ENCODE assay signal across 28 mouse cellular contexts in genomic region chr1:39540592-39540991, GRCm38 (mm10). TPM values are rescaled to one million over a fixed set of nuclear protein-coding genes. Genes with fewer than 3 reads are reported as not detected.
DNase-seq lines count a peak whose midpoint lies in the region; ATAC-seq and TF ChIP-seq lines count a peak whose summit lies in the region.
"Had no signal": no experiment of that assay in that cellular context is flagged by ENCODE, and none has a peak within 500 bp of the region (broad histone marks: within the 10 kb centered on the region; RNA-seq: fewer than 3 reads in every experiment).

No protein-coding gene starts in this region.

- no peak overlapping the region for H3K4me2 ChIP-seq in lung, postnatal 0 days (replicated peaks; ENCODE audit: low read depth, low read length)
- H3K4me2 ChIP-seq: heart, embryonic 15.5 days; hindbrain, embryonic 13.5 days; limb, embryonic 15.5 days; midbrain, embryonic 13.5 days had no signal

- DNase-seq in heart, adult 2 months = no peak
- DNase-seq in heart, postnatal 36 days = no peak
- DNase-seq in lung, postnatal 0 days (ENCODE audit: low spot score) = no peak
- DNase-seq in lung, adult 2 months = no peak
- DNase-seq in G1E (ENCODE audit: low spot score) = no peak
- DNase-seq in splenic B cell, adult 2 months (ENCODE audit: low read depth, low spot score) = peak; percentile 14
- no peak for DNase-seq in frontal cortex, postnatal 36 days (ENCODE audit: low spot score in 2 of 2)
- DNase-seq in urinary bladder, postnatal 36 days (ENCODE audit: low spot score in 2 of 2) = no peak
- DNase-seq: adrenal gland, postnatal 10 days; cerebellum, adult 11 months; cerebellum, adult 9-10 months; cerebellum, postnatal 36 days; gastrocnemius, adult 2 months; gastrocnemius, postnatal 36 days; heart, postnatal 4 days; kidney, adult 8-10 months; kidney, postnatal 4 days; right cerebral cortex, postnatal 25 days had no signal

- H3K36me3 ChIP-seq in heart, adult 2 months (ENCODE audit: control insufficient read depth, insufficient read depth, low read length) = peaks cover 5% of the 10 kb centered on the region
- H3K36me3 ChIP-seq in lung, postnatal 0 days (ENCODE audit: insufficient read depth, low read length) = peaks cover 22% of the 10 kb centered on the region; the same call in 1 of the 2 replicates
- peaks cover 79% of the 10 kb centered on the region for H3K36me3 ChIP-seq in G1E (replicated peaks)
- H3K36me3 ChIP-seq in splenic B cell, adult 2 months (ENCODE audit: control insufficient read depth, insufficient read depth, low read length, poor library complexity, severe bottlenecking) = peaks cover 14% of the 10 kb centered on the region

- H3K27ac ChIP-seq in heart, adult 2 months = no peak overlapping the region
- H3K27ac ChIP-seq in lung, postnatal 0 days (ENCODE audit: low read length) = no peak overlapping the region
- H3K27ac ChIP-seq: gastrocnemius, adult 2 months; heart, embryonic 15.5 days; hindbrain, embryonic 13.5 days; kidney, postnatal 0 days; limb, embryonic 10.5 days; limb, embryonic 15.5 days; liver, embryonic 14.5 days; macrophage; midbrain, embryonic 13.5 days had no signal

- no peak for ATAC-seq in lung, postnatal 0 days
- no peak for ATAC-seq in G1E (ENCODE audit: extremely low read depth, insufficient number of reproducible peaks, low FRiP score, poor library complexity, severe bottlenecking)
- ATAC-seq: forebrain, embryonic 14.5 days; intestine, embryonic 16.5 days; midbrain, embryonic 13.5 days had no signal

- H3K9me3 ChIP-seq in lung, postnatal 0 days (ENCODE audit: low read length) = no peaks in the 10 kb centered on the region
- peaks cover 13% of the 10 kb centered on the region for H3K9me3 ChIP-seq in G1E (replicated peaks)
- H3K9me3 ChIP-seq: heart, embryonic 15.5 days; limb, embryonic 10.5 days; midbrain, embryonic 13.5 days had no signal

- no peak for TF ChIP-seq POLR2A in heart, adult 2 months (IDR thresholded peaks at IDR 0.05; ENCODE audit: insufficient read depth, low read depth, low read length)
- TF ChIP-seq POLR2A in lung, adult 2 months (IDR thresholded peaks at IDR 0.05; ENCODE audit: borderline replicate concordance, extremely low read depth, low read depth, low read length) = no peak

- peak; percentile 13; the same call in 1 of the 2 replicates for TF ChIP-seq CTCF in heart, adult 2 months (IDR thresholded peaks at IDR 0.05)
- TF ChIP-seq CTCF in lung, postnatal 0 days (IDR thresholded peaks at IDR 0.05) = peak; percentile 28
- no peak for TF ChIP-seq CTCF in lung, adult 2 months (IDR thresholded peaks at IDR 0.05; ENCODE audit: insufficient read depth, low read length)
- 0 out of 2 replicates have a peak, but pooled peaks have one; percentile 11 for TF ChIP-seq CTCF in G1E (IDR thresholded peaks at IDR 0.05; ENCODE audit: low read depth, low read length)

- no peak overlapping the region for H3K4me3 ChIP-seq in heart, adult 2 months
- H3K4me3 ChIP-seq in lung, postnatal 0 days (ENCODE audit: low read depth, low read length) = no peak overlapping the region
- no peak overlapping the region for H3K4me3 ChIP-seq in lung, adult 2 months (replicated peaks; ENCODE audit: extremely low read depth, low read depth, low read length)
- H3K4me3 ChIP-seq in G1E (ENCODE audit: low read depth, low read length) = no peak overlapping the region
- H3K4me3 ChIP-seq: gastrocnemius, adult 2 months; heart, embryonic 15.5 days; hindbrain, embryonic 13.5 days; limb, embryonic 10.5 days; limb, embryonic 15.5 days; midbrain, embryonic 13.5 days had no signal

- intact Hi-C loops in heart, adult 2 months (cut with DNase I) = no loop called here
- intact Hi-C loops in heart, postnatal 36 days (cut with DNase I) = no loop called here

- no peak for TF ChIP-seq EP300 in heart, adult 2 months (IDR thresholded peaks at IDR 0.05; ENCODE audit: insufficient read depth, low read depth, low read length)
- no peak for TF ChIP-seq EP300 in lung, postnatal 0 days (IDR thresholded peaks at IDR 0.05)

- H3K27me3 ChIP-seq in heart, adult 2 months (ENCODE audit: control insufficient read depth, insufficient read depth, low read length) = no peaks in the 10 kb centered on the region
- H3K27me3 ChIP-seq in lung, postnatal 0 days (replicated peaks; ENCODE audit: insufficient read depth, low read length) = no peaks in the 10 kb centered on the region
- no peaks in the 10 kb centered on the region for H3K27me3 ChIP-seq in G1E (ENCODE audit: insufficient read depth, low read length)
- H3K27me3 ChIP-seq in splenic B cell, adult 2 months (ENCODE audit: control insufficient read depth, insufficient read depth, low read length, poor library complexity, severe bottlenecking) = no peaks in the 10 kb centered on the region
- H3K27me3 ChIP-seq: heart, embryonic 15.5 days; hindbrain, embryonic 13.5 days; limb, embryonic 15.5 days; midbrain, embryonic 13.5 days had no signal

- H3K9ac ChIP-seq in heart, adult 2 months (ENCODE audit: low read depth, low read length) = no peak overlapping the region
- H3K9ac ChIP-seq in lung, postnatal 0 days (replicated peaks; ENCODE audit: low read depth) = no peak overlapping the region
- H3K9ac ChIP-seq: heart, embryonic 15.5 days; hindbrain, embryonic 13.5 days; limb, embryonic 15.5 days; liver, embryonic 14.5 days; midbrain, embryonic 13.5 days had no signal

- peaks cover 2% of the 10 kb centered on the region for H3K4me1 ChIP-seq in heart, adult 2 months (ENCODE audit: control insufficient read depth, insufficient read depth, low read length)
- H3K4me1 ChIP-seq in lung, postnatal 0 days (ENCODE audit: insufficient read depth, low read depth, low read length) = peaks cover 5% of the 10 kb centered on the region; the same call in 1 of the 2 replicates
- H3K4me1 ChIP-seq in lung, adult 2 months (ENCODE audit: control insufficient read depth, insufficient read depth, low read length) = peaks cover 5% of the 10 kb centered on the region
- peaks cover 18% of the 10 kb centered on the region for H3K4me1 ChIP-seq in G1E (ENCODE audit: insufficient read depth, low read depth, low read length)

- peaks cover 3% of the 10 kb centered on the region for H3K79me2 ChIP-seq in heart, adult 2 months (replicated peaks; ENCODE audit: control insufficient read depth, insufficient read depth, low read length)

RNA-seq across cellular contexts. Expression of gene Cnot11, which starts 5.8 kb away (rescaled TPM):
- 10 to 100 TPM; 13.2 to 15.6 TPM for total RNA-seq in heart, adult 2 months (2021)
- polyA plus RNA-seq in heart, adult 2 months (2012; rRNA removed) = 9.8 and 11.9 TPM in 2 replicates
- 10 to 100 TPM; 13.8 to 14.7 TPM for total RNA-seq in heart, postnatal 36 days (2021)
- 10.0 and 10.7 TPM in 2 replicates for polyA plus RNA-seq in lung, postnatal 0 days (2015; fragmentation: Nextera tagmentation; extraction: Ambion mirVana)
- 17.8 and 20.4 TPM in 2 replicates for polyA plus RNA-seq in lung, adult 2 months (2012; rRNA removed)
- total RNA-seq in G1E (2014; fragmentation: Nextera tagmentation) (44.8 and 46.5 TPM in 2 replicates), G1E (2017) (37.9 and 41.2 TPM in 2 replicates)
- polyA plus RNA-seq in G1E (2012) = 117 and 176 TPM in 2 replicates

RNA-seq across cellular contexts. Expression of gene Rnf149, which starts 36.6 kb away (rescaled TPM):
- total RNA-seq in heart, adult 2 months (2021) = 1 to 10 TPM; 7.0 to 8.5 TPM
- 3.6 and 5.7 TPM in 2 replicates for polyA plus RNA-seq in heart, adult 2 months (2012; rRNA removed)
- total RNA-seq in heart, postnatal 36 days (2021) = 10 to 100 TPM in 1 of 2 experiments, 1 to 10 TPM in 1; 7.7 to 10.3 TPM
- polyA plus RNA-seq in lung, postnatal 0 days (2015; fragmentation: Nextera tagmentation; extraction: Ambion mirVana) = 25.1 and 31.0 TPM in 2 replicates
- polyA plus RNA-seq in lung, adult 2 months (2012; rRNA removed) = 17.3 and 18.2 TPM in 2 replicates
- total RNA-seq in G1E (2014; fragmentation: Nextera tagmentation) (67.1 and 74.4 TPM in 2 replicates), G1E (2017) (93.6 and 108 TPM in 2 replicates)
- polyA plus RNA-seq in G1E (2012) = 86.8 and 106 TPM in 2 replicates
